Mouse (Mus musculus) heart, postnatal 14 days (tissue): ENCODE measurements around the gene Anks6. TPM values are rescaled to one million over a fixed set of nuclear protein-coding genes. Genes with fewer than 3 reads are reported as not detected.

ENCODE experiments used
- DNase-seq, 2 experiments: peaks; one replicate each; pipeline ENCODE4 v3.0.0; 2021 to 2022
- intact Hi-C: fragments of 180-260 bp; cut with DNase I; formaldehyde crosslinking; loops from one replicate; pipeline ENCODE4 v1.15.1; 2025
- total RNA-seq, 2 experiments: library from RNA; stranded (reverse); gene quantifications; 2 replicates each; pipeline ENCODE4 v1.2.3; 2021

Gene Anks6
- total RNA-seq, 2 experiments from 2014 or later: 3.9 to 4.0 TPM

- no peak for DNase-seq
- intact Hi-C loops: no loop called here
Measured at GRCm38 (mm10) chr4:47049216-47049615, 8.0 kb downstream of the Anks6 start.

- no peak for DNase-seq
- intact Hi-C loops: no loop called here
Measured at GRCm38 (mm10) chr4:47047765-47048164, 9.5 kb downstream of the Anks6 start.

- no peak for DNase-seq
- intact Hi-C loops: no loop called here
Measured at GRCm38 (mm10) chr4:47046974-47047373, 10.3 kb downstream of the Anks6 start.

- intact Hi-C loops: no loop called here
- DNase-seq: peak in 1 of 2 experiments; percentile 46
Measured at GRCm38 (mm10) chr4:47043866-47044265, 13.4 kb downstream of the Anks6 start.

- no peak for DNase-seq
- intact Hi-C loops: no loop called here
Measured at GRCm38 (mm10) chr4:47039586-47039985, 17.6 kb downstream of the Anks6 start.

GRCm38 (mm10) chr4:47037321-47037657 lies 19.9 kb downstream of the Anks6 start:
- peak; percentile 79 to 89 for DNase-seq
- intact Hi-C loops: loop anchor here (1.0 kb wide), 2 partner anchors 348 to 426 kb away; no protein-coding TSS in a partner anchor

GRCm38 (mm10) chr4:47036486-47037320 lies 20.5 kb downstream of the Anks6 start:
- DNase-seq: no peak
- intact Hi-C loops: loop anchor here (1.0 kb wide), 2 partner anchors 347 to 425 kb away; no protein-coding TSS in a partner anchor

GRCm38 (mm10) chr4:47035536-47035935 lies 21.7 kb downstream of the Anks6 start:
- intact Hi-C loops: no loop called here
- no peak for DNase-seq

- no peak for DNase-seq
- intact Hi-C loops: no loop called here
Measured at GRCm38 (mm10) chr4:47032171-47032570, 25.1 kb downstream of the Anks6 start.

- DNase-seq: no peak
- intact Hi-C loops: no loop called here
Measured at GRCm38 (mm10) chr4:47028791-47029190, 28.4 kb downstream of the Anks6 start.

- intact Hi-C loops: loop anchor here (5.0 kb wide), 1 partner anchor 337 kb away; no protein-coding TSS in a partner anchor
- DNase-seq: no peak
Measured at GRCm38 (mm10) chr4:47023949-47024348, 33.3 kb downstream of the Anks6 start.

- DNase-seq: no peak
- intact Hi-C loops: loop anchor here (5.0 kb wide), 1 partner anchor 336 kb away; no protein-coding TSS in a partner anchor
Measured at GRCm38 (mm10) chr4:47022804-47023603, 34.2 kb downstream of the Anks6 start.

GRCm38 (mm10) chr4:47020563-47020962 lies 36.7 kb downstream of the Anks6 start:
- intact Hi-C loops: loop anchor here (5.0 kb wide), 1 partner anchor 333 kb away; no protein-coding TSS in a partner anchor
- peak; percentile 70 to 79 for DNase-seq

GRCm38 (mm10) chr4:47015156-47015555 lies 42.1 kb downstream of the Anks6 start:
- intact Hi-C loops: no loop called here

GRCm38 (mm10) chr4:47012476-47012875 lies 44.8 kb downstream of the Anks6 start:
- intact Hi-C loops: no loop called here

More at GRCm38 (mm10) chr4:47015156-47015555, 42.1 kb downstream of the Anks6 start:
- no peak for DNase-seq

GRCm38 (mm10) chr4:47010400-47011231 lies 46.6 kb downstream of the Anks6 start:
- intact Hi-C loops: no loop called here
- DNase-seq: peak in 1 of 2 experiments; percentile 32

More at GRCm38 (mm10) chr4:47012476-47012875, 44.8 kb downstream of the Anks6 start:
- no peak for DNase-seq

- DNase-seq: no peak
- intact Hi-C loops: no loop called here
Measured at GRCm38 (mm10) chr4:47000626-47001395, 56.4 kb downstream of the Anks6 start.

- intact Hi-C loops: no loop called here
- DNase-seq: no peak
Measured at GRCm38 (mm10) chr4:46997969-46998368, 59.3 kb downstream of the Anks6 start.

- intact Hi-C loops: no loop called here
- peak; percentile 60 to 80 for DNase-seq
Measured at GRCm38 (mm10) chr4:46992827-46993473, 64.3 kb downstream of the Anks6 start.
